Mouse (Mus musculus): ENCODE data around the gene Wdr46. TPM values are rescaled to one million over a fixed set of nuclear protein-coding genes. Genes with fewer than 3 reads are reported as not detected.
A peak's percentile ranks its signal among the peaks of the same experiment; 100 is the strongest.

The Wdr46 gene
- total RNA-seq, 2 experiments from 2014 or later = 14.5 to 18.9 TPM

- DNase-seq (ENCODE audit: low spot score in 2 of 2) = no peak
- Histone ChIP-seq H3K27ac (no peak overlapping the region), H3K4me3 (no peak overlapping the region)
- no peak; the same call in 1 of the 2 replicates for TF ChIP-seq CTCF (conservative IDR thresholded peaks at IDR 0.05)
Measured at GRCm38 (mm10) chr17:33969394-33969793, 28.9 kb downstream of the Wdr46 start.

GRCm38 (mm10) chr17:33972691-33973090 is 32.2 kb downstream of the Wdr46 start:
- no peak for DNase-seq (ENCODE audit: low spot score in 2 of 2)
- H3K4me3 ChIP-seq = no peak overlapping the region
- TF ChIP-seq CTCF (conservative IDR thresholded peaks at IDR 0.05) = no peak
- H3K27ac ChIP-seq = no peak overlapping the region

GRCm38 (mm10) chr17:33973572-33973971 is 33.1 kb downstream of the Wdr46 start:
- no peak for TF ChIP-seq CTCF (conservative IDR thresholded peaks at IDR 0.05)
- Histone ChIP-seq H3K27ac (no peak overlapping the region), H3K4me3 (no peak overlapping the region)

GRCm38 (mm10) chr17:33977861-33978557 is 37.5 kb downstream of the Wdr46 start:
- TF ChIP-seq CTCF (conservative IDR thresholded peaks at IDR 0.05) = no peak
- Histone ChIP-seq H3K4me3 (peak overlapping the region; percentile 51), H3K27ac (0 out of 2 replicates have a peak overlapping the region, but pooled peaks have one; percentile 7)
- DNase-seq (ENCODE audit: low spot score in 2 of 2) = no peak

More at GRCm38 (mm10) chr17:33973572-33973971, 33.1 kb downstream of the Wdr46 start:
- no peak for DNase-seq (ENCODE audit: low spot score in 2 of 2)

GRCm38 (mm10) chr17:33978631-33979031 is 38.2 kb downstream of the Wdr46 start:
- no peak for DNase-seq (ENCODE audit: low spot score in 2 of 2)
- no peak for TF ChIP-seq CTCF (conservative IDR thresholded peaks at IDR 0.05)
- Histone ChIP-seq H3K27ac (0 out of 2 replicates have a peak overlapping the region, but pooled peaks have one; percentile 7), H3K4me3 (peak overlapping the region; percentile 51)

- Histone ChIP-seq H3K27ac (no peak overlapping the region), H3K4me3 (no peak overlapping the region)
- TF ChIP-seq CTCF (conservative IDR thresholded peaks at IDR 0.05) = no peak
- no peak for DNase-seq (ENCODE audit: low spot score in 2 of 2)
Measured at GRCm38 (mm10) chr17:33979512-33980050, 39.1 kb downstream of the Wdr46 start.

- Histone ChIP-seq H3K27ac (peak overlapping the region; percentile 71; the same call in 1 of the 2 replicates), H3K4me3 (no peak overlapping the region)
- TF ChIP-seq CTCF (conservative IDR thresholded peaks at IDR 0.05) = no peak
- no peak for DNase-seq (ENCODE audit: low spot score in 2 of 2)
Measured at GRCm38 (mm10) chr17:33980181-33981035, 39.9 kb downstream of the Wdr46 start.

- Histone ChIP-seq H3K27ac (peak overlapping the region; percentile 91), H3K4me3 (peak overlapping the region; percentile 61)
- peak; percentile 62 for TF ChIP-seq CTCF (conservative IDR thresholded peaks at IDR 0.05)
- DNase-seq (ENCODE audit: low spot score in 2 of 2) = peak; percentile 84 to 90
Measured at GRCm38 (mm10) chr17:33981192-33981909, 40.9 kb downstream of the Wdr46 start.

- Histone ChIP-seq H3K27ac (peak overlapping the region; percentile 91; the same call in 1 of the 2 replicates), H3K4me3 (peak overlapping the region; percentile 61)
- TF ChIP-seq CTCF (conservative IDR thresholded peaks at IDR 0.05) = peak; percentile 84
- DNase-seq (ENCODE audit: low spot score in 2 of 2) = peak in 1 of 2 experiments; percentile 70
Measured at GRCm38 (mm10) chr17:33982136-33982535, 41.7 kb downstream of the Wdr46 start.

- Histone ChIP-seq H3K4me3 (no peak overlapping the region), H3K27ac (no peak overlapping the region)
- peak in 1 of 2 experiments; percentile 51 for DNase-seq (ENCODE audit: low spot score in 2 of 2)
- peak; percentile 85 for TF ChIP-seq CTCF (conservative IDR thresholded peaks at IDR 0.05)
Measured at GRCm38 (mm10) chr17:33991788-33992664, 51.6 kb downstream of the Wdr46 start.

GRCm38 (mm10) chr17:33994959-33995358 is 54.5 kb downstream of the Wdr46 start:
- no peak for DNase-seq (ENCODE audit: low spot score in 2 of 2)
- no peak overlapping the region for H3K4me3 ChIP-seq
- H3K27ac ChIP-seq = no peak overlapping the region
- TF ChIP-seq CTCF (conservative IDR thresholded peaks at IDR 0.05) = no peak

All from layer of hippocampus, adult 2 months (tissue).